Mouse (Mus musculus) brain, embryonic 14.5 days (tissue): ENCODE measurements around the gene Gcgr.

Source experiments
- CTCF ChIP-seq: fragments of 200-500 bp; IDR thresholded peaks from 2 replicates; pipeline ENCODE4 v1.5.1; 2012; ENCODE audit warnings: inconsistent platforms, mild to moderate bottlenecking, moderate library complexity, borderline replicate concordance; ENCODE audit not compliant: insufficient read depth, insufficient read length; ENCODE audit errors: extremely low read depth
- POLR2A ChIP-seq: fragments of 200-500 bp; IDR thresholded peaks from 2 replicates; pipeline ENCODE4 v1.6.1; 2012; ENCODE audit warnings: mild to moderate bottlenecking, inconsistent platforms, borderline replicate concordance; ENCODE audit not compliant: poor library complexity, insufficient read depth, insufficient read length, severe bottlenecking; ENCODE audit errors: extremely low read depth

DNA sequence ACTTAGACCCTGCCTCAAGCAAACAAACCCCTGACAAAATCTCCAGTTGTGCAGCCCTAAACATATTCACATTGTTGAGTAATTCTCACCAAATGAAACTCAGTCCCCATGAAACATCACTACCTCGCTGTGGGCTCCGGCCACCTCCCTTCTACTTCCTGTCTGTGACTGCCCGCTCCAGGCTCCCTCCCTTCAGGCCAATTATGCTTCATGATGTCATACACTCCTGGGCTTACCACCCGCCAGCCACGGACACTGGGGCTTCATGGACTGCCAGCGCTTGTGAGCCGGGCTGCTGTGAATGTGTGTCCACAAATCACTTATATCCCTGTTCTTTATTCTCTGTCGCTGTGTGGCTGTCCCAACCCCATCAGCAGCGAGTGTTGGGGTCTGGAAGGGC lies 10.8 kb upstream of the Gcgr start:
- TF ChIP-seq CTCF (no peak), POLR2A (no peak)
